Mouse (Mus musculus) activated CD4-positive, CD25-positive, alpha-beta regulatory T cell, adult 9 weeks (primary cell): ENCODE results near the gene Lrrc30. TPM values are rescaled to one million over a fixed set of nuclear protein-coding genes. Genes with fewer than 3 reads are reported as not detected.

ENCODE experiments used
- polyA plus RNA-seq: library from polyadenylated mRNA; unstranded; fragments of 100-300 nt; shearing (Covaris generic); gene quantifications from one replicate; pipeline ENCODE4 v1.2.1, GENCODE M21; 2017

Lrrc30 gene
- not detected for polyA plus RNA-seq

GRCm38 (mm10) chr17:67632676-67633339 is at the start of gene Lrrc30:
Gene Lrrc30, minus strand, starts transcription at chr17:67632723.

Other genes with a start within 250 kb of the Lrrc30 start
- not detected for gene Lama1, start 64.5 kb upstream of the Lrrc30 start, polyA plus RNA-seq